Mouse (Mus musculus): Measurements from ENCODE around the gene Mdp1.
A peak's percentile ranks its signal among the peaks of the same experiment; 100 is the strongest.

The Mdp1 gene

DNA sequence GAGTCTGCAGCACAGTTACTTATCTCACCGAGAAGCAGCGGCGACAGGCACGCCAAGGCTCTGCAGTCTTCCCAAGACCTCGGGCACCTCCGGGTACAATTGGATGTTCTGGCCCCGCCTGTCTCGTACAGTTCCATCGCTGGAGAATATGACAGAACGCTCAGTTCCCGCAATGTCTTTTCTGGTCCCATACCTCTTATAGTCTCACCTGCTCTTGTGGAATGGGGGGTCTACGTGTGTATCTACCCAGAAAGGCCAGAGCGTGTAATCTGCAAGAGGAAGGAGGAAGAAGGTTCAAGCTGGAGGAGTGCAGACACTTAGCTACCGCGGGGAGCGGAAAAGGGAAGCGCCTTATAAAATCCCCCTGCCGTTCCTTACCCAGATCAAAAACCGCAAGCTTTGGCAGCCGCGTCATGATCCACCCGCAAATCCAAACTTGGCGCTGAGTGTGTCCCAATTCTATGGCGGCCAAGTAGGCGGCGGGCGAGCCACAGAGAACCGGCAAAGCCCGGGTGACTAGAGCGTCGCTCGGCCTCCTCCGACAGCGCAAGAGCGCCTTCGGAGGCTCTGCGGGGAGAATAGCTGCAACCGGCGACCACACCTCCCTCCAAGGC, at the start of gene Mdp1:
Mdp1 (minus strand) TSS at position 549 of the 614 bp plus-strand sequence.
- peak; percentile 82 for DNase-seq

DNA sequence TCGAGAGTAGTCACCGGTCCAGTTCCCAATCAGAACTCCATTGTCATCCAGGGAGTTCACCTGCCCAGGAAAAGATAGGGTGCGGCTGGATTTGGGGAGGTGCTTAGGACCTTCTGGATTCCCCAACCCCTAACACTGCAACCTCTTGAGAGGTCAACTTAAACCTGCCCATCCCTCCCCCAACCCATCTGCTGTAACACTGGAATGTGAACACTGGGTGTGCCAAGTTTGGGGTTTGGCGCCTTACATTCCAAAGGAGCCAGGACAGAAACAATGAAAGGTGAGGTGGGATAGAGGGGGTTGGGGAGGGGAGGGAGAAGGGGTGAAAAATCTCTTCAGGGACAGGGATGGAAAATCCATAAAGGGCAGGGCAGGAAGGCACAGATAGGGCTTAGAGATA, 49.2 kb upstream of the Mdp1 start:
- no peak for DNase-seq

DNA sequence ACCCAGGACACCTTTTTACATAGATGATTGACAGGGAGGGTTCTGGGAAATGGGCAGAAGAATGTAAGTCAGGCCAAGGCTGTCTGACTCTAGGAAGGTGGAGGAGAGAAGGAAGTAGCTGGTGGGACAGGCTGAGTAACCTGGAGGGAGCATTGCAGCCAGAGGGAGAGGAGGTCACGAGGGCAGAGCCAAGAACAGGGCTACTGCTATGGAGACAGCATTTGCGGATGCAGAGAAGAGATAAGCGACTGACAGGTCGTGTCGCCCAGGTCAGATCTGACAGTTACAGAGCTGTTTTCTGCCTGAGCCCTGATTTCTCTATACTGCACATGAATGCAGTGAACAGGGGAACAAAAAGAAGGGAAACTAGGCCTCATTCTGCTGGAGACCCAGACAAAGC, 47.1 kb upstream of the Mdp1 start:
- DNase-seq = no peak

DNA sequence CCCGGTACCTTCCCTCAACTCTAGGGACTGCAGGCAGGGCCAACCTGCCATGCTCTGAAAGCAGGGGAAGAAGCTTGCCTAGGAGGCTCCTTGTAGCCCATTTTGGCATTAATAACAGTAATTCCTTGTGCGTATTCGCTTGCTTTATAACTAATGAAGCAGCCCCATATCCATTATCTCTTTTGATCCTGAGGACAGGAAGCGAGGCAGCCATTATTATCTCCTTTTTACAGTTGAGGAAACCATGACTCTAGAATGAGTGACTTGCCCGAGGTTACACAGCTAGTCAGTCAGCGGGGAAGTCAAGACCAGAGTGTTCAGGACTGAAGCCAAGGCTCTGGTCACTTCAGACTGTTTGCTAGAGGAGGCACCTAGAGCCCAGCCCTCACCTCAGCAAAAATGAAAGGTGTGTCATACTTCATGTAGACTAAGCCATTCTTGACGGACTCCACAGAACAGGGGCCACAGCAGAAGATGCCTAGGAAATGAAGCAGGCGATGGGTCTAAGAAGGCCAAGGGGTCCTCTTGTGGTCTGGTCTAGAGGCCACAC, 45.8 kb upstream of the Mdp1 start:
- no peak for DNase-seq

DNA sequence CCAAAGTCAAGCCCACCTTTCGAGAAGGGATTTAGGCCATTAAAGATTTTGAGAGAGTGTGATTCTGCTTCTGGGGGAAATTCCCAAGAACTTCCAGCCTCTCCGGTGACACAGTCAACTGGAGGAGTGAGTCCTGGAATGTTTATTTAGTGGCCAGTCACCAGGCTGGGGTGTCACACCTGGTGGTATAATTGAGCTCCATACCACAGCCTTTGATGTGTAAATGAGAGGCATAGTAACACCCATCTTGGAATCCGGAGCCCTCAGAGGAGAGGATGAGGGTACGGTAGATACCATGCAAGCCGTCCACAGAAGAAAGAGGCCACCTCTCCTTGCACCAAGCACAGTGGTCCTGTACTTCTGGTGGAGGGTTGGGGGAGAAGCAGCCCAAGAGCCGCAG, 42.5 kb upstream of the Mdp1 start:
- DNase-seq = no peak

DNA sequence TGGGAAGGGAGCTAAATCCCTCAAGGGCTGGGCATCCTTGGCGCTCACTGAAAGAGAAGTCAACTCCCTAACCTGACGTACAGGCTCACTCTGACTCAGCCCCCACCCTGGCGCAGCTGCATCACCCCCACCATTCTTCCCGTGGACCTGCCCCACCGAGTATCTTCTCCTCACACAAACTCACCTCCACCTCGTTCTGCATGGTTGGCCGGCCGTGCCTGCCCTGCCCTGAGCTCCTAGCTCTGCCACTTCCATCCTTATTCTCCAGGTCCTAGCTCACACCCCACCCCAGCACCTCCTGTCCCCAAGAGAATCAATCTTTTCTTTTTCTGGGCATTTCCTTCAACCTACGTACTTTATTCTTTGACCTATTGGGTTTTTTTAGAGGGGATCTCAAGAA, 40.8 kb upstream of the Mdp1 start:
- no peak for DNase-seq

DNA sequence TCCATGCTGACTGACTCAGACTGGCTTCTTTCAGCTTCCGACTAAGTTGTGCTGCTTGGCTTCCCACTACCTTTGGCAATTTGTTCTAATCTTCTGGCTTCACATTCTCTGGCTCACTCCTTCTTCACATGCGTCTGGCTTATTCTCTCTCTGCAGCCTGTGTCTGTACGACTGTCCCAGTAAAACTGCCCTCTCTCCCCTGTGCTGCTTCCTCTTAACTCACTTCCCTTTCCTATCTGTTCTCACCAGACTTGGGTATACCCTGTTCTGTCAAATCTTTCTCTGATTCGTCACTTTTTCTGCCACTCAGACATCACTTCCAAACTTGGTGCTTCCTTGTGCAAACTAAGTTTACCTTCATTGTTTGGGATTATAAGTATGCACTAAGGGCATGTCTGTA, 36.9 kb upstream of the Mdp1 start:
- no peak for DNase-seq

DNA sequence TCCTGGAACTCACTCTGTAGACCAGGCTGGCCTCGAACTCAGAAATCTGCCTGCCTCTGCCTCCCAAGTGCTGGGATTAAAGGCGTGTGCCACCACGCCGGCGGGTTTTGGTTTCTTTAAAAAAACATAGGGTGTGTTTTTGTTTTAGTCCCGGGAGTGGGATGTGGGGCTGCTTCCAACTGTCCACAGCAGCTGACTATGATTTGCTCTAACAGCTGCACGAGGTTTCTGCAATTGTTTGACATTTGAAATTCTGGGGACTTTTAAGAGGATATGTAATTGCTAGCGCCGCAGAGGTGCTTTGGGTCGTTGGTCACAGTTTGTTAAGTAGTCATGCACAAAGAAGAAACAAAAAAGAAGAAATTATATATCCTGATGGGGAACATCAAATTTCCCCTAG, 29.1 kb upstream of the Mdp1 start:
- DNase-seq = no peak

DNA sequence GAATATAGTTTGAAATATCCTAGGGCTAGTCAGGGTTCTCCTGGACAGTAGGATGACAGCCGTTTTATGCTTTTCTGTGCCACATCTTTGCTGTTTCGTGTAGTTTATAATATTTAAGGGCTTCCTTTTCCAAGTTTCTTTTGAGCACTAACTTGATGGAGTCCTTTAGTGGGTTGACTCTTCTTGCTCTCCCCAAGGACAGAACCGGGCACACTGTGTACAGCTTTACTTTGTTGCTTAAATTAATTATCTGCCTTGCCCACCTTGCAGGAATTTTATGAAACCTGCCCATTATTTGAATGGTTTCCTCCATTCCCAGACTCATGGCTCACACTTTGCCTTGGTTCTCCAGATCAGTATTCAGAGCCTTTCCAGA, 21.8 kb upstream of the Mdp1 start:
- DNase-seq = no peak

DNA sequence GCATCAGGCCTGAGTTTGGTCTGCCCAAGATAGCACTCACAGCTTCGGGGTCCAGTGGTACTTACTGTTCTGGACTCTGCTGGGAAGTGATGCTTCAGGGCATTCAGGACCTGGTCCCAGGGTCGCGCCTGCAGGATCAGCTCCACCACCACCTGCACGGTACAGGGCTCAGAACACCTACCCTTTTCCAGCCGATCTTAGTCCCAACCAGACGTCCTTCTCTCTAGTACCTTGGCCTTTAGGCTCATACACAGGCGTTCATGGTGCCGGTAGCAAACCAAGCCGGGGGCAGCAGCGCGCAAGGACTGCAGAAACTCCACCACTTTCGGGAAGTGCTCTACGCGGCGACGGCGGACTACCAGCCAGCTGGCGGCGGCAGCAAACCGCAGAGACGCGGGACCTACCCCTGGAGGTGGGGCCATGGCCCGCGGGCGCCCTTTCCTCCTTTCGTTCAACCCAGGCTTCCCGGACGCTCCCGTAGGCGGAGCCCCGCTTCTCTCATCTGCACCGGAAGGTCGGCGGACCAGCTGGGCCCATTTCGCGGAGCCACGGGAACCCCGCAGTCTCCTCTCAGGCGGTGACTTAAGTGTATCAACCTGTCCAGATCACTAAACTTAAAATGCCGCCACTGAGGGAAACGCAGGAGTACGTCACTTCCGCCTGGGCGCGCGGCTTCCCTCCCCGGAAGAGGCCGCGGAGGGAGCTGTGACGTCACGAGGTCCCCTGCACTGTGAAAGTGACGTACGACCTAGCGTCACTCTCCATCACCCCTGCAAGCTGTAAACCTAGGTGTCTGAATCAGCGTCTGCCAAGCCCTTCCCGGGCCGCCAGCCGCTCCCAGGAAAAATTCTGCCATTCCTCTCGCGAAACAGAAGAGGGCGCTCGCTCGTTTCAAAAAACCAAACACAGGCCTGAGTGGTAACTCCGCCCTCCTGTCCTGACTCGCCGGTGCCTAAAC, 21.1 kb upstream of the Mdp1 start, which contains the start of gene Tinf2:
Tinf2 (minus strand) TSS at position 661 of the 958 bp plus-strand sequence.
- DNase-seq = peak; percentile 97

DNA sequence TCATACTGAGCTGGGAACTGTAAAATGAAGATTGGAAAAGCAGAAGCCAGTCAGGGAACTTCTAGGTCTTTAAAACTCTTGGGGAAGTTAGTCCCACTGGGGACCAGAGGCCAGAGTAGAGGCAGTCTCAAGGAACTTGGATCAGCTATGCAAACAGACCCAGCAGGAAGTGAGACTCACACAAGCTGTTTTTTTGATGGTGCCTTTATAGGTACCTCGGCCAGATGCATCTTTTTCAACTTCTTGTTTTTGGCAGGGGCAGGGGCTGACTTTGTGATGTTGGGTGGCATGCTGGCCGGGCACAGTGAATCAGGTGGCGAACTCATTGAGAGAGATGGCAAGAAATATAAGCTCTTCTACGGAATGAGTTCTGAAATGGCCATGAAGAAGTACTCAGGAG, 17.3 kb upstream of the Mdp1 start:
- DNase-seq = peak; percentile 26

DNA sequence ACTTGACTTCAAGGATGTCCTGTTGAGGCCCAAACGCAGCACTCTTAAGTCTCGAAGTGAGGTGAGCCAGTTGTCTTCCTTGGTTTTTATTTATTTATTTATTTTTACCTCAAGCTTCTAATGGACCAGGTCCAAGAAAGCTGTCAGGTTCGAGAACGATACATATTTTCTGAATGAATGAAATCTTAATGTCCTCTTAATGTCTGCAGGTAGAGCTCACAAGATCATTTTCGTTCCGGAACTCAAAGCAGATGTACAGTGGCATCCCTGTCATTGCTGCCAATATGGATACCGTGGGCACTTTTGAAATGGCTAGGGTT, 12.4 kb upstream of the Mdp1 start:
- no peak for DNase-seq

DNA sequence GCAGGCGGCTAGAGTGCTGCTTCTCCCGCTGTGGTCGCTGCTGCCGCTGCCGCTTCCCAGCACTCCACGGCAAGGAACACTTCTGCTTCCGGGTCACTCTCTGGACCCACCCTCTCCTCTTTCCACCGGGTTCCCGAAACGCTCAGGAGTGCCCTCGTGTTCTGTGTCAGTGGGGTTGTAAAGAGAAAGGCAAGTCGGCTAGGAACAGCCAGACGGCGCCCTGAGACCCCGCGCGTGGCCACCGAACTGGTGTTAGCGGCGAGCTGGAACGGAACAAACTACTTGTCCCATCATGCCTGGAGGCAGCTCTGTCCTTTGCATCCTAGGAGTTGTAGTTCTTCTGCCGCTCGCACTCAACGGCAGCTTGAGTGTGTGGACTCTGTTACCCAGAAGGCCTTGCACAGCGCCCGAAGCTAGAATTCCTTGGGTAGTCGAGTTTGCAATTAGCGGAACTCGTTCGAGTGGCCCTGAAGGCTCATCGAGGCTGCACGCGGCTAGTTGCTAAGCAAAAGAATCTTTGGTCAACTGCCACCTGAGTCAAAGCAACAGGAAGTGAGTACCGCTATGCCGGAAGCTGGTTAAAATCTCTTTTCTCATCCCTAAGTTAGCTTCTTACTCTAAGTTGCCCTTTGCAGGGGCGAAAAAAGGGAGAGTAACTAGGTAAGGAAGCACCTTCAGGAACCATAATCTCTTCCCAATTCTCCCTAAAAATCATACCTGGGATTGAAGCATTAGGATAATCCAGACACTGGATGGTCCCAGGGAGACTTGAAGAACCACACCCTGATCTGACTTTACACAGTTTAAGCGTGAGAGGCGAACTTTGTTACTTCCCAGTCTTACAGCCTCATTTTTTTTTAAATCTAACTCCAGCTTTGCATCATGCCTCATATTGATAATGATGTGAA, 11.8 kb upstream of the Mdp1 start, which contains the start of the genes Gmpr2 and Nedd8:
Gmpr2 (plus strand) TSS at position 109 of the 908 bp plus-strand sequence.
Nedd8 (minus strand) TSS at position 292 of the 908 bp plus-strand sequence.
- DNase-seq = peak; percentile 97

DNA sequence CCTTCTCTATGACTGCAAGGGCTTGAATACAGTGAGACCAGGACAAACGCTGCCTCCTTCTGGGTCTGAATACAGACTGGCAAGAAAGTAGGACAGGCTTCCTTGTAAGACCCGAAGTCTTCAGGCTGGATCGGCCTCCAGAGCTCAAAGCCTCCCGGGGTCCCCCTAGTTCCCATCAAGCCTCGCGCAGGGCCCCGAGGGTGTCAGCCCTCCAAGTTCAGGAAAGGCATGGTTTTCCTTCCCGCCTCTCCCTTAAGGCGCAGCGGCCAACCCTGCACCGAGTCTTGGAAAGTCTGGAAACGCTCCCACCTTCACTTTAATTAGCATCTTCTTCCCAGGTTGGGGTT, 11.2 kb upstream of the Mdp1 start:
- DNase-seq = no peak

DNA sequence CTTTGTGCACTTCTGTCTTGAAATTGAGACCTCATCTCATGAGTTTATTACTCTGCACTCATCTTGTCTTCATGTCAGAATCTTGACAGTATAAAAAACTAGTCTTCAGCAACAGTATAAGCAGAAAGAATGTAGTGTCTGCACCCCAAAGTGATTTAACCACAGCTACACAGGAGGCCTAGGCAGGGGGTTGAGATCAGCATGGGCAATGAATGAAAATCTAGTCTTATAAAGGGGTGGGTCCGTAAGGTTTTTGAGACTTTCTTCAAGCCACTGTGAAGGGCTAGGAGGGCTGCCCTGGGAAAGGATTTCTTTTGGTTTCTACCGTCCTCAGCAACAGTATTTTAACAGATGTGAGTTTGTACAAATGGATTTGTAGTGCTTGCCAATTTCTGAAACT, 328 bp upstream of the Mdp1 start:
- no peak for DNase-seq

DNA sequence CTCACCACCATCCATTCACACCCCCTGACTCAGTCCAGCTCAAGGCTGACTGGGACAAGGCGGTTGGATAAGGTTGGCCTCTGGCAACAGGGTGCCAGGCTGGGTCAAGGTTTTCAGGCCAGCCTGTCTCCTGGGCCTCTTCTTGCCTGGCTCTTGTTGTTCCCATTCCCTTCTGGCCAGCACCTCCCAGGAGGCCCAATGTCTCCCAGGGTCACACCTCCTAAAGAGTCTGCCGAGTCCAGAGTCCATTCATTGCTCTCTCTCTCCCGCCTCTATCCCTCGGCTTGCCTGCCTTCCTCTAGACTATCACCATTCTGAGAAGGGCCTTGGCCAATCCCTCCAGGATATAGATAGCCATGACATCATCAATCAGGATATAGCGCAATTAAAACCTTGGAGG, 2.3 kb downstream of the Mdp1 start:
- no peak for DNase-seq

DNA sequence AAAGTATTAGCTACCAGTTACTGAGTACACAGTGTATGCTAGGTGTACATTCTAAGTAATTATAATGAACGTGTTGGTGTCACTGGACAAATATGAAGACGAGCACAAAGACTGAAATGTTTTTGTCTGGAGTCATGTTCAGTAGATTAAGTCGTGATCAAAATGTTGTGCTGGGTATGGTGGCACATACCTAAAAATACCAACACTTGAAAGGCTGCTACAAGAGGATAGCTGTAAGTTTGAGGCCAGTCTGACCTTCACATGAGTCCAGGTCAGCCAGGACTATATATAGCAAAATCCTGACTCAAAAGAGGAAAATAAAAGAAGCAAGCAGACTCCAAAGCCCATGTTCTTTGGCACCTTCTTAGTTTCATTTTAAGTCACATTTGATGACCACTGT, 3.4 kb downstream of the Mdp1 start:
- no peak for DNase-seq

DNA sequence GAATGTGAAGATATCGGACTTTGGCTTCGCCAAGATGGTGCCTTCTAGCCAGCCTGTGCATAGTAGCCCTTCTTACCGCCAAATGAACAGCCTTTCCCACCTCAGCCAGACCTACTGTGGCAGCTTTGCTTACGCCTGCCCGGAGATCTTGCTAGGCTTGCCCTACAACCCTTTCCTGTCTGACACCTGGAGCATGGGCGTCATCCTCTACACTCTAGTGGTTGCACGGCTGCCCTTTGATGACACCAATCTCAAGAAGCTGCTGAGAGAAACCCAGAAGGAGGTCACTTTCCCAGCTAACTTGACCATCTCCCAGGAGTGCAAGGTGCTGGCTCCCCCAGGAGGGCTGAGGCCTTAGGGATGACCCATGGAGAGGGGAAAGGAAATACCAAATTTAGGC, 8.8 kb downstream of the Mdp1 start:
- no peak for DNase-seq

DNA sequence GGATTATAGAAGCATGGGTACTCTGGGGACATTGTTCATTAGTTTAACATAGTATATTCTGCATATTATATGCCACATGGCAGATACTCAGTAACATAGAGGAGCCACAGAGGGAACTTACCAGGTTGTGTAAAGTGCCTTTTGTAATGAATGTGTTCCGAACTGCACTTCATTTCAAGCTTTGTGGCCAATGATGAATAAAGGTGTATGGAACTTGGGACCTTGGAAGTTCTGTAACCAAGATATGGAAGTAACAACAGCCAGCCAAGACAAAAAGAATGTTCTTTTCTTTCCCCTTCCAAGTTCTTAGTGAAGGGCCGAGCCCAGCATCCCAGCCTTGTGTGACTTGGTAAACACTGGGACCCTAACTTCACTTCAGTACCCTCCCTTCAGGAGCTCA, 10.4 kb downstream of the Mdp1 start, which contains the start of gene Tssk4:
Tssk4 (plus strand) TSS at position 301 of the 400 bp plus-strand sequence.
- DNase-seq = no peak

DNA sequence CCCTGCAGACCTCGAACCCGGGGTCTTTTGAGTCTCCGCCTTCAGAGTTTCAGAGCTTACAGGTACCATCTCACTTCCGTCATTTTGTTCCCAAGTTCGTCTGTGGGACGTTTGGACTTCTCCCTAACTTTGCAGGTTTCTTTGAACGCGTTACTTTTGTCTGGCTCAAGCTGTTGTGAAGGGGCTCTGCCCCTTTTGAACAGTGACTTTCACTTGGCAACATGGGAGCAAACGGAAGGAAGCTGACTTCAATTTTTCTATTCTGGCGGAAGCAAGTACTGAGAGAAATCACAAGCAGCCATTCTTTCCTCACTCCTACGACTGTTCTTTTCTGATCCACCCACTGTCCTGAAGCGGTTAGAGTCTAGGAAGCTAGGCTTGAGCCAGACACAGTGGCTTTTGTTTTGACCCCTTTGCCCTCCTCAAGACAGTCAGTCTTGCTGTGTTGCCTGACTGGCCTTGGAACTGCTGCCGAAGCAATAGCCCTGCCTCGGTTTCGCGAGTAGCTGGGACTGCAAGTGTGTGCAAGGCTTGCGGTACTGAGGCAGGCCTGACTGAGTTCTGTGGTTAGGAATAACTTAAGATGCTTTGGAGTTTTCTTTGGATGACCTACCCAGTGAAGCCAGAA, 15.9 kb downstream of the Mdp1 start:
- DNase-seq = no peak

DNA sequence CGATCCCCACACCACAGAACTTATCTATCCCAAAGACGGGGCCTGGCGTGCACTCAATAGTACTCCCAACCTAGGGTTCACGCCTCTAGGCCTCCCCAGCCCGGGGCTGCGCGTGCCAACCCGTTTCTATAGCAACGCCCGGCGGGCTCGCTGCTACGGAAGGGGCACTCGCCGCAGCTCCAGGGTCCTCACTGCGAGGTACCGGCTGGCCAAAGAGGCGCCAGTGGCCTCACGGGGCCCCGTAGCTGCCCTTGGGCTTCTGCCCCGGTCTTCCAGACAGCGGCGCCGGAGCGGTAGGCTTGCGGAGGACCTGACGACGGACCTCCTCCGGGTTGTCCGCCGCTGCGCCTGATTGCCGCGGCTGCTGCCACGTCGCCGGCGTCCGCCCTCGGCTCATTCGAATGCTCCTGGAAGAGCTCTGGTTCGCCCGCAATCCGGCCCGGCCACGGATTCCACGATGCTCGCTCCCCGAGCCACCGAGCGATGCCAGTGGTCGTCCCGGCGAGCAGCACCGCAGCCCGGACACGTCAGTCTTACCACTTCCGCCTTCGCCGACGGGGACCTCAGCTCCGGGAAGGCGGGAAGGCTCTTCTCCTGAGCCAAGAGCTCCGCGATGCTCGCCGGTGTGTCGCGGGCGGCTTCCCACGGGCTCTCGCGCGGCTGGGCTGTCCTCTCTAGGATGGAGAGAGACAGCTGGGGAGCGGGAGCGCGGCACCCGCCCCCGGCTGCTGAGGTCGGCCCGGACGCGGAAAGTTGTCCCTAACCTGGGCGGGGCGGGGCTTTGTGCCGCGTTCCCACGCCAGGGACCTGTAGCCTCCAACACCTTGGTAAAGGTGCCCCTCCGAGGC, 17.0 kb downstream of the Mdp1 start, which contains the start of gene Tm9sf1:
Tm9sf1 (minus strand) TSS at position 747 of the 848 bp plus-strand sequence.
- peak; percentile 87 for DNase-seq
